ENCODE assay signal across 8 mouse cellular contexts in the genomic region with DNA sequence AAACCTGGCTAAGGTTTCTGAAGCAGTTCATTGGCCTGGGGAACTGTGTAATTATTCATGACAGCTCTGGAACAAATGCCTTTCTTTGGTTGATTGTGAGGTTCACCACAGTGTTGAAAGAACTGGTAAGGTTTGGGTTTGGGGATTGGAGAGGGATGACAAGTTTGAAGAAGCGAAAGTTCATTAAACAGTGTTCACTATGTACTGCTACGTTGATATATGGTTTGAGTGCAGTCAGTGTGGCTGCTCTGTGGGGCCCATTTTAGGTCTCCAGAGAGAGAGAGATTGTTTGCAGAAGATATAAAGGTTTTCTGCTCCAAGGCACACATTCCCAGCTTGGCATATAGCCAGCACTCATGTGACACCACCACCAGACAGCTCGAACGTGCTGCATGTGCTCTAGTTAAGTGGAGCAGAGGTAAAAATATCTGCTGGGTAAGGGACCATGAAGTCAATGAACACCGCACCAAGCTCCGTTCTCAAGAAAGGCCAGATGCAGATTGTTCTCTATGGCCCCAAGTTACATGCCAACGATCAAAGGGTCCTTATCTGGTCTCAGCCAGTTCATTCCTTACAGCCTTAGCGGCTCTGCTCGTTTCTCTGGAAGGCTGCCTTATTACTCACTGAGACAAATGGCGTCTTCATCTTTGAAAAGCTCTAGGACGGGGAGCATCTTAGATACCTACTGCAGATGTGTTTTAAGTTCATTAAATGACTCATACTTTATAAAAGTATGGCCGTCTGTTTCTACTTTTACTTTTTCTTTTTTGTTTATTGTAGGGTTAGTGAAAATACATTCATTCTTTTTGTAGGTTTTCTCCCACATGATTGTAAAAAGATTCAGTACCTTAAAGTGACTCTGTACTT.
A peak's percentile ranks its signal among the peaks of the same experiment; 100 is the strongest.
DNase-seq lines count a peak whose midpoint lies in the region; ATAC-seq lines count a peak whose summit lies in the region.

No protein-coding gene starts in this region.

- peak; percentile 60 for DNase-seq in forebrain, embryonic 14.5 days (ENCODE audit: low spot score)
- DNase-seq in B cell, adult 2 months, result peak; percentile 28 to 29
- peak; percentile 20 for DNase-seq in embryo, embryonic 11 days
- DNase-seq in kidney, adult 11 months, result peak; percentile 90
- DNase-seq in lung, postnatal 36 days, result peak; percentile 25
- DNase-seq in gastrocnemius, postnatal 4 days (ENCODE audit: low spot score in 2 of 2), result no peak
- no peak for DNase-seq in layer of hippocampus, postnatal 10 days (ENCODE audit: low spot score in 2 of 2)

- no peak overlapping the region for H3K4me2 ChIP-seq in forebrain, embryonic 14.5 days (ENCODE audit: low read length)
- no peak overlapping the region for H3K4me2 ChIP-seq in forebrain, embryonic 16.5 days (ENCODE audit: low read length)

- no peak overlapping the region for H3K27ac ChIP-seq in forebrain, embryonic 14.5 days (ENCODE audit: low read depth, low read length)
- no peak overlapping the region for H3K27ac ChIP-seq in forebrain, embryonic 16.5 days (ENCODE audit: low read length)

- no peaks in the 10 kb centered on the region for H3K36me3 ChIP-seq in forebrain, embryonic 14.5 days (ENCODE audit: control insufficient read depth, insufficient read depth, low read length)
- no peaks in the 10 kb centered on the region for H3K36me3 ChIP-seq in forebrain, embryonic 16.5 days (ENCODE audit: control insufficient read depth, insufficient read depth)

- no peak; the same call in 1 of the 2 replicates for ATAC-seq in forebrain, embryonic 14.5 days
- no peak for ATAC-seq in forebrain, embryonic 16.5 days

- H3K4me1 ChIP-seq in forebrain, embryonic 14.5 days (ENCODE audit: control insufficient read depth, insufficient read depth, low read length), result peaks cover 6% of the 10 kb centered on the region
- peaks cover 9% of the 10 kb centered on the region; the same call in 1 of the 2 replicates for H3K4me1 ChIP-seq in forebrain, embryonic 16.5 days (replicated peaks; ENCODE audit: control insufficient read depth, insufficient read depth, low read length)

- H3K27me3 ChIP-seq in forebrain, embryonic 14.5 days (replicated peaks; ENCODE audit: control insufficient read depth, insufficient read depth, low read length), result no peaks in the 10 kb centered on the region
- no peaks in the 10 kb centered on the region for H3K27me3 ChIP-seq in forebrain, embryonic 16.5 days (replicated peaks; ENCODE audit: control insufficient read depth, insufficient read depth, low read length)

- no peak overlapping the region for H3K9ac ChIP-seq in forebrain, embryonic 14.5 days (ENCODE audit: low read length)
- no peak overlapping the region for H3K9ac ChIP-seq in forebrain, embryonic 16.5 days (replicated peaks; ENCODE audit: low read depth, low read length)

- no peak overlapping the region for H3K4me3 ChIP-seq in forebrain, embryonic 14.5 days (ENCODE audit: low read depth, low read length)
- no peak overlapping the region for H3K4me3 ChIP-seq in forebrain, embryonic 16.5 days (replicated peaks; ENCODE audit: low read length)

- no peaks in the 10 kb centered on the region for H3K9me3 ChIP-seq in forebrain, embryonic 14.5 days (replicated peaks; ENCODE audit: control insufficient read depth, low read length)
- no peaks in the 10 kb centered on the region for H3K9me3 ChIP-seq in forebrain, embryonic 16.5 days (ENCODE audit: control insufficient read depth, low read length)

- WGBS in forebrain, embryonic 14.5 days, result 41% methylated on average over 12 of the region's 12 CpGs
- WGBS in forebrain, embryonic 16.5 days, result 45% methylated on average over 12 of the region's 12 CpGs

Comparison
In these comparisons a context has a peak if more than half of its experiments do, and no peak if none do; other contexts are left out.
1. DNase-seq: peak in forebrain, embryonic 14.5 days (single experiment), B cell, adult 2 months (2 of 2), embryo, embryonic 11 days (single experiment), kidney, adult 11 months (single experiment) and lung, postnatal 36 days (single experiment); none in gastrocnemius, postnatal 4 days (0 of 2) and layer of hippocampus, postnatal 10 days (0 of 2).